Mouse (Mus musculus): ENCODE data around the gene Dcdc2b.

DNA sequence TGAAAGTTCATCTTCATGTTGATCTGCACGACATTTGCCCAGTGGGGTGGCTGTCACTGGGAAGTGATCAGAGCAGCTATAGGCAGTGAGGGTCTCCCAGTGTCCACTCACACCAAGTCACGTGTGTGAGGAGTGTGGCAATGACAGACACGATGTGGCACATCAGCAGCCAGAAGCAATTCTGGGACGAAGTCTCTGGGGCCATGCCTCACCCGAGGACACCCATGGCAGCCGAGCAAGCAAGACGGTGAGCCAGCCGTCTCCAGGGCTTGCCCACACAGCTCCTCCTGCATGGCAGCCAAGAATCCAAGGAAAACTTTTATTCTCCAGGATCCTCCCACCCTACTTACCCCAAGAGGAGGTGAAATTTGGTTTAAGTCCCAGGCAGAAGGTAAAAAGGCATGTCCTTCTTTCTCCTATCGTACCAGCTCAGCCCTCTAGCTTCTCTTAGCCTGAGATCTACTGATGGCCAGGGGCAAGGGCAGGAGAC lies 1.8 kb upstream of the Dcdc2b start:
- no peak for TF ChIP-seq CEBPB (IDR thresholded peaks at IDR 0.05; ENCODE audit: insufficient read depth, poor library complexity, severe bottlenecking)
- TF ChIP-seq MAX (IDR thresholded peaks at IDR 0.05; ENCODE audit: low read depth) = no peak
- no peak for TF ChIP-seq E2F4 (IDR thresholded peaks at IDR 0.05; ENCODE audit: insufficient read depth)
- no peak for TF ChIP-seq TCF12 (IDR thresholded peaks at IDR 0.05; ENCODE audit: insufficient read depth, poor library complexity, severe bottlenecking)
- no peak for TF ChIP-seq USF1 (IDR thresholded peaks at IDR 0.05; ENCODE audit: low read depth)
- TF ChIP-seq POLR2AphosphoS2 (IDR thresholded peaks at IDR 0.05; ENCODE audit: insufficient read length, low read depth) = no peak
- TF ChIP-seq POLR2A (IDR thresholded peaks at IDR 0.05; ENCODE audit: insufficient read length, low read depth) = no peak
- TF ChIP-seq REST (IDR thresholded peaks at IDR 0.05; ENCODE audit: insufficient read depth, insufficient read length) = no peak
- no peak for TF ChIP-seq MYOG (IDR thresholded peaks at IDR 0.05; ENCODE audit: control insufficient read depth in 1 of 3, insufficient read depth in 1 of 3, insufficient read length in 2 of 3, low read depth in 2 of 3)
- no peak for TF ChIP-seq MYOD1 (IDR thresholded peaks at IDR 0.05; ENCODE audit: control insufficient read depth in 1 of 3, insufficient read length in 2 of 3, low read depth in 2 of 3)

All from myocyte (in vitro differentiated cells).